Comparison of ENCODE assay signal across 8 mouse cellular contexts in the genomic region with DNA sequence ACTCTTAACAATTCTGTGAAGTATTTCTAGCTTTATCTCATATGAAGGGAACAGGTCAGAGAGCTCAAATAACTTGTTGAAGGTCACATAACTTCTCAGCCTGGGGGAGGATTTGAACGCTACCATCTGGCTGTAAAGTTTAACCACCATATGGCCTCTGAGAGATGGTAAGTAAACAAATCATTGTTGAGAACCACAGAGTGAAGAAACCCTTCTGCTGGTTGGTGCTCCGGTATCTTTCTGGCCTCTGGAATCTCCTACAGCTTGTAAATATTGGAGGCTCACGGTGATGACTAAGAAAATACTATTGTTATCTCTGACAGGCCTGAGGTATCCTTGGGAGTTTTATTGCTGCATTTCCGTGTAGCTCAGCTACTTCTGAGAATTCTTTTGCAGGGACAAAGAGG.
DNase-seq lines count a peak whose midpoint lies in the region; ATAC-seq and TF ChIP-seq lines count a peak whose summit lies in the region.
"Had no signal": no experiment of that assay in that cellular context is flagged by ENCODE, and none has a peak within 500 bp of the region (broad histone marks: within the 10 kb centered on the region; RNA-seq: fewer than 3 reads in every experiment).

No protein-coding gene starts in this region.

- peaks cover 21% of the 10 kb centered on the region for H3K4me1 ChIP-seq in lung, embryonic 16.5 days (replicated peaks; ENCODE audit: control insufficient read depth, insufficient read depth, low read length)
- H3K4me1 ChIP-seq in small intestine, adult 2 months (ENCODE audit: control insufficient read depth, insufficient read depth, insufficient read length, low read length), result peaks cover 28% of the 10 kb centered on the region

- WGBS in lung, embryonic 16.5 days, result 8% methylated on average over 4 of the region's 4 CpGs
- WGBS in small intestine, adult 2 months, result 9% methylated on average over 4 of the region's 4 CpGs

- H3K9ac ChIP-seq in lung, embryonic 16.5 days (ENCODE audit: low read length), result no peak overlapping the region

- H3K4me2 ChIP-seq in lung, embryonic 16.5 days (ENCODE audit: low read depth, low read length), result no peak overlapping the region

- no peak for TF ChIP-seq CTCF in small intestine, adult 2 months (IDR thresholded peaks at IDR 0.05; ENCODE audit: extremely low read depth, insufficient read length, insufficient replicate concordance, low read depth, low read length)

- DNase-seq in lung, postnatal 25 days (ENCODE audit: low spot score), result no peak
- DNase-seq in embryo, embryonic 9.5 days (ENCODE audit: extremely low spot score), result peak; percentile 44
- DNase-seq in heart, postnatal 10 days, result peak; percentile 53 to 57
- no peak for DNase-seq in urinary bladder, postnatal 36 days (ENCODE audit: low spot score in 2 of 2)
- DNase-seq in thymus, postnatal 25 days, result no peak

- intact Hi-C loops in heart, postnatal 10 days (cut with DNase I), result no loop called here

- 0 out of 2 replicates have a peak overlapping the region, but pooled peaks have one; percentile 34 for H3K27ac ChIP-seq in lung, embryonic 16.5 days (ENCODE audit: low read length)
- H3K27ac ChIP-seq in small intestine, adult 2 months (ENCODE audit: insufficient read depth, low read depth, low read length), result peak overlapping the region; percentile 78
- H3K27ac ChIP-seq: left cerebral cortex, adult 2 months had no signal

- peak; percentile 50 for ATAC-seq in lung, embryonic 16.5 days (ENCODE audit: low read depth)

- H3K27me3 ChIP-seq in lung, embryonic 16.5 days (ENCODE audit: control insufficient read depth, insufficient read depth, low read depth, low read length), result no peaks in the 10 kb centered on the region
- no peaks in the 10 kb centered on the region for H3K27me3 ChIP-seq in small intestine, adult 2 months (ENCODE audit: control insufficient read depth, insufficient read depth, low read length)

- H3K4me3 ChIP-seq in lung, embryonic 16.5 days (ENCODE audit: low read length), result no peak overlapping the region
- H3K4me3 ChIP-seq in small intestine, adult 2 months (ENCODE audit: low read depth, low read length), result no peak overlapping the region
- H3K4me3 ChIP-seq: left cerebral cortex, adult 2 months had no signal

- no peaks in the 10 kb centered on the region for H3K36me3 ChIP-seq in lung, embryonic 16.5 days (ENCODE audit: control insufficient read depth, insufficient read depth, low read length)
- no peaks in the 10 kb centered on the region for H3K36me3 ChIP-seq in small intestine, adult 2 months (ENCODE audit: control insufficient read depth, insufficient read depth, low read length)

- H3K9me3 ChIP-seq in lung, embryonic 16.5 days (ENCODE audit: control insufficient read depth, low read length), result no peaks in the 10 kb centered on the region

- no peak for TF ChIP-seq POLR2A in small intestine, adult 2 months (IDR thresholded peaks at IDR 0.05; ENCODE audit: low read depth, low read length)

Comparison
In these comparisons a context has a peak if more than half of its experiments do, and no peak if none do; other contexts are left out.
1. DNase-seq: peak in embryo, embryonic 9.5 days (single experiment) and heart, postnatal 10 days (2 of 2); none in lung, postnatal 25 days (single experiment), urinary bladder, postnatal 36 days (0 of 2) and thymus, postnatal 25 days (single experiment).